Mouse (Mus musculus): Measurements from ENCODE around the gene Myh13.
A peak's percentile ranks its signal among the peaks of the same experiment; 100 is the strongest.

Gene Myh13

DNA sequence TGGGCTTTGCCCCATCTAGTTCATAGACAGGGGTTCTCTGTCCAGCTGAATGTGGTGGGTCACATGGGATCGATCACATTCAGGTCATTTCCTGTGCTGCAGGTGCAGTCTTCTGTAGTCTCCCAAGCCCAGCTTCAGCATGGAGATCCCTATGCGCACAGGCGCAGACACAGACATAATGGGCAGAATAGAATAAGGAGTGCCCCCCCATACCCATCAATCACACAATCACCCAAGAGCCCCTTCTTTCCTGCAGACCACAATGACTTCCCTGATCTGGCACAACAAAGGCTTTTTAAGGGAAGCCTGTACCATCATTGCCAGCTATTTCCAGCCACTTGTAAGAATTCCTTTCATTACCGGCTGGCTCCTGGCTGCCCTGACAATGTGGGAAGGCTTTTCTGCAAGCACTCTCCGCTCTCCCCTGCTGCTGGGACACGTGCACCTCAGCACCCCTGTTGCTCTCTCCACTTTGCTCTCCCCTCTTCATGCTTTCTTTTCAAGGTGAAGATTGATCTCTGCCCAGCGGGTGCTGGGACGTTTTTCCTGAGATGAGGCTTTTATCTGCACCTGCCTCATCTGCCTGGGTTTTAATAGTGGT lies 65.5 kb downstream of the Myh13 start:
- no peak for DNase-seq (ENCODE audit: inconsistent age in 2 of 2, low spot score in 1 of 2)

GRCm38 (mm10) chr11:67390679-67391384 lies 69.4 kb downstream of the Myh13 start:
- DNase-seq (ENCODE audit: inconsistent age in 2 of 2, low spot score in 1 of 2) = no peak

- no peak for DNase-seq (ENCODE audit: inconsistent age in 2 of 2, low spot score in 1 of 2)
Measured at GRCm38 (mm10) chr11:67392369-67392768, 70.9 kb downstream of the Myh13 start.

DNA sequence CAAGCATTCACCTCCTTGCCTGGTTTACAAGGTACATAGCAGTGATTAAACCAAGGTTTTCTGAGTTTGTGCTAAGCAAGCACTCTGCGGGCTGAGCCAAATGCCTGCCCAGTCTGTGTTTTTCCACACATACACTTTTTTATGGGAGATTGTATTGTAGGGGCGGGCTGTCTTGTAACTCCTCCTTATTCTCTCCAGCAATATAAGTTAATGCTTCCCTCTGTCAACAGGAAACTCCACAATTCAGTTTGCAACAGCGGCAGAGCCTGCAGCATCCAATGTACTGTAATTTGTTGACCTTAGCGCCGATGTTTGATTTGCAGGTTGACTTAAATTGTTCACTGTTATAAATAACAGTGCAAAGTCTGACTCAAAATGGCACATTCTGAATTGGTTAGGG lies 79.5 kb downstream of the Myh13 start:
- no peak for DNase-seq (ENCODE audit: inconsistent age in 2 of 2, low spot score in 1 of 2)

- DNase-seq (ENCODE audit: inconsistent age in 2 of 2, low spot score in 1 of 2) = peak; percentile 12 to 54
Measured at GRCm38 (mm10) chr11:67414346-67414940, 93.0 kb downstream of the Myh13 start.
